Mouse (Mus musculus) olfactory bulb, adult 2 months (tissue): ENCODE data around the gene Gm3776. TPM values are rescaled to one million over a fixed set of nuclear protein-coding genes. Genes with fewer than 3 reads are reported as not detected.
"Not testable (repeated sequence)": the region's sequence is repeated elsewhere in the genome, so short reads cannot be mapped to it uniquely, and the experiment has no call there.

Experiments used
- H3K27ac ChIP-seq: fragments of 200-500 bp; 2 replicates; pipeline ENCODE4 v1.5.1; 2012; ENCODE audit warnings: low read depth, low read length; ENCODE audit not compliant: insufficient read depth
- H3K4me1 ChIP-seq: fragments of 200-500 bp; 2 replicates; pipeline ENCODE4 v1.6.1; 2012; ENCODE audit warnings: low read length; ENCODE audit not compliant: control insufficient read depth, insufficient read depth
- H3K4me3 ChIP-seq: fragments of 200-500 bp; 2 replicates; pipeline ENCODE4 v1.5.1; 2012; ENCODE audit warnings: mild to moderate bottlenecking, low read depth, low read length, moderate library complexity; ENCODE audit not compliant: insufficient read depth
- CTCF ChIP-seq: fragments of 200-500 bp; IDR thresholded peaks from 2 replicates; pipeline ENCODE4 v1.5.1; 2012; ENCODE audit warnings: low read depth, mild to moderate bottlenecking, low read length, moderate library complexity; ENCODE audit not compliant: insufficient read depth
- POLR2A ChIP-seq: fragments of 200-500 bp; IDR thresholded peaks from 2 replicates; pipeline ENCODE4 v1.6.1; 2012; ENCODE audit warnings: mild to moderate bottlenecking, low read depth, low read length, moderate library complexity; ENCODE audit not compliant: insufficient read depth
- WGBS: fragments of 180-500 bp; shearing (Covaris S2); methylation state at CpG from one replicate; pipeline ENCODE4 v1.1.7; 2018; 5-methylcytosine and 5-hydroxymethylcytosine counted together
- polyA plus RNA-seq: library from polyadenylated mRNA; stranded (reverse); fragments of >200 nt; gene quantifications from 2 replicates; pipeline ENCODE4 v1.2.4, GENCODE M21; 2012; ENCODE audit warnings: low replicate concordance; ENCODE audit not compliant: missing spikeins, insufficient read depth, insufficient read length

Gene Gm3776
- not detected in 2 replicates for polyA plus RNA-seq

- H3K4me1 ChIP-seq, H3K4me3 ChIP-seq, H3K27ac ChIP-seq: not testable (repeated sequence)
- WGBS: 88% methylated on average over 2 of the region's 3 CpGs
Measured at GRCm38 (mm10) chr9:78256914-78257313, at the start of gene Gm3776. Gene Gm3776, plus strand, starts transcription at chr9:78257129.

GRCm38 (mm10) chr9:78208956-78209355 lies 48.0 kb upstream of the Gm3776 start:
- H3K4me1 ChIP-seq: no peaks in the 10 kb centered on the region
- WGBS: 85% methylated on average over 4 of the region's 4 CpGs
- H3K4me3 ChIP-seq: no peak overlapping the region
- H3K27ac ChIP-seq: no peak overlapping the region
- TF ChIP-seq CTCF (no peak), POLR2A (no peak)

- no peak for TF ChIP-seq CTCF
- TF ChIP-seq POLR2A: no peak
- no peak overlapping the region for H3K4me3 ChIP-seq
- WGBS: 96% methylated on average over 3 of the region's 3 CpGs
- H3K4me1 ChIP-seq: no peaks in the 10 kb centered on the region
- H3K27ac ChIP-seq: no peak overlapping the region
Measured at GRCm38 (mm10) chr9:78210079-78210478, 46.9 kb upstream of the Gm3776 start.

GRCm38 (mm10) chr9:78210821-78211220 lies 46.1 kb upstream of the Gm3776 start:
- TF ChIP-seq CTCF (no peak), POLR2A (no peak)
- WGBS: 99% methylated on average over 2 of the region's 2 CpGs
- Histone ChIP-seq H3K4me3 (no peak overlapping the region), H3K4me1 (no peaks in the 10 kb centered on the region), H3K27ac (no peak overlapping the region)

GRCm38 (mm10) chr9:78211521-78211920 lies 45.4 kb upstream of the Gm3776 start:
- TF ChIP-seq POLR2A (no peak), CTCF (no peak)
- Histone ChIP-seq H3K4me1 (no peaks in the 10 kb centered on the region), H3K4me3 (no peak overlapping the region), H3K27ac (no peak overlapping the region)
- WGBS: 100% methylated on average over 3 of the region's 3 CpGs

GRCm38 (mm10) chr9:78212341-78213049 lies 44.4 kb upstream of the Gm3776 start:
- WGBS: 83% methylated on average over 7 of the region's 7 CpGs
- H3K27ac ChIP-seq: no peak overlapping the region
- no peaks in the 10 kb centered on the region for H3K4me1 ChIP-seq
- H3K4me3 ChIP-seq: no peak overlapping the region
- TF ChIP-seq CTCF (no peak), POLR2A (no peak)

GRCm38 (mm10) chr9:78217074-78217473 lies 39.9 kb upstream of the Gm3776 start:
- H3K4me1 ChIP-seq: no peaks in the 10 kb centered on the region
- TF ChIP-seq CTCF (no peak), POLR2A (no peak)
- WGBS: 85% methylated on average over 4 of the region's 4 CpGs
- no peak overlapping the region for H3K27ac ChIP-seq
- no peak overlapping the region for H3K4me3 ChIP-seq

- no peak overlapping the region for H3K27ac ChIP-seq
- H3K4me3 ChIP-seq: no peak overlapping the region
- TF ChIP-seq POLR2A: no peak
- TF ChIP-seq CTCF: no peak
- no peaks in the 10 kb centered on the region for H3K4me1 ChIP-seq
- 83% methylated on average over 8 of the region's 8 CpGs for WGBS
Measured at GRCm38 (mm10) chr9:78222616-78223015, 34.3 kb upstream of the Gm3776 start.

GRCm38 (mm10) chr9:78223221-78223902 lies 33.6 kb upstream of the Gm3776 start:
- Histone ChIP-seq H3K27ac (no peak overlapping the region), H3K4me3 (no peak overlapping the region), H3K4me1 (no peaks in the 10 kb centered on the region)
- TF ChIP-seq CTCF: no peak
- TF ChIP-seq POLR2A: no peak
- WGBS: 84% methylated on average over 10 of the region's 10 CpGs
